Mouse (Mus musculus) natural killer cell, adult 2 months (primary cell): ENCODE measurements around the gene Gm49325.
"Not testable (repeated sequence)": the region's sequence is repeated elsewhere in the genome, so short reads cannot be mapped to it uniquely, and the experiment has no call there.

Source experiments
- DNase-seq, 2 experiments: peaks; one replicate each; pipeline ENCODE4 v3.0.0; 2022; ENCODE audit warnings: low spot score in 2 of 2

Gene Gm49325

DNA sequence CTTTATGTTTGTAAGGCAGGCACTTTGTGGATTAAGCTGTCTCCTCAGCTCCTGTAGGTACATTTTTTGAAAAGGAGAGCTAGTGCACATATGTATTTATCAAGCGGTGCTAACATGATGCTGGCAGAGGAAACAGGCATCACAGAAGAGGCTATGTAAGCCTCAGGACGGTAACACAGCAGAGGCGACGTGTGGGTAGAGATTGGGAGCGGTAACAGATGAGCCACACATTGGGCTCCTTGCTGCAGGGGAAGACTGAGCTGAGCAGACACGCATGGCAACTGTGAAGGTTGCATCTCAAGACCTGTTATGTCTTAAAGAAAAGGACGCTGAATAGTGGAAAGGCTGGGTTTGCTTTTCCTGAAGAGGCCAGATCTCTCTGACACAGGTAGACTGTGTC lies 77.0 kb downstream of the Gm49325 start:
- DNase-seq: no peak

DNA sequence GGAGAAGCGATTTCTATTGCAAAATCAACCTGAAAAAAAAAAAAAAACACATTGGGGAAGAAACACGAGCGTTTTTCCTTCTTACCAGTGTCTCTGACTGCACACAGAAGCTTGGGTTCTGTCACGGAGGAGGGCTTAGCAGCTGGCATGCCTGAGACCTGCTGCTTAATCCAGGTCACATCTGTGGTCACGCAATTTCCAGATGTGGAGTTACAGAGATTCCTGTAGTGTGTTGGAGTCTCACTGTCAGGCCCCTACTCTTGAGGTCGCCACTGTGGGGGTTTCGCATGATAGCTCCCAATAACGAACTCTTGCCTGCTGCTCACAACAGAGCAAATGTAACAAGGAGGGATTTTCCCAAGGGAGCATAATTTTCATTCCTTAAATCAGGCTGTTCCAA lies 78.2 kb downstream of the Gm49325 start:
- no peak for DNase-seq

GRCm38 (mm10) chr10:77685895-77686664 lies 80.1 kb downstream of the Gm49325 start, which contains the start of gene Tspear:
Gene Tspear, plus strand, starts transcription at chr10:77686569.
- DNase-seq: no peak

- DNase-seq: no peak
Observed at GRCm38 (mm10) chr10:77687021-77687420, 81.0 kb downstream of the Gm49325 start.

- DNase-seq: not testable (repeated sequence)
Observed at GRCm38 (mm10) chr10:77690356-77690807, 84.4 kb downstream of the Gm49325 start, which contains the start of gene Gm19402. Gene Gm19402, minus strand, starts transcription at chr10:77690757.
